Mouse (Mus musculus) midbrain, embryonic 13.5 days (tissue): ENCODE measurements around the gene Car14. TPM values are rescaled to one million over a fixed set of nuclear protein-coding genes. Genes with fewer than 3 reads are reported as not detected.
"Not testable (repeated sequence)": the region's sequence is repeated elsewhere in the genome, so short reads cannot be mapped to it uniquely, and the experiment has no call there.

ENCODE experiments used
- ATAC-seq: fragments of 200-750 bp; cut with Nextera tagmentation; 2 replicates; pipeline ENCODE4 v1.8.0; 2017; ENCODE audit warnings: mild to moderate bottlenecking, moderate TSS enrichment, moderate library complexity
- H3K27ac ChIP-seq: fragments of 300-500 bp; sonication (generic); 2 replicates; pipeline ENCODE4 v1.5.1; 2015; ENCODE audit warnings: inconsistent platforms, mild to moderate bottlenecking, moderate library complexity
- H3K27me3 ChIP-seq: fragments of 300-500 bp; sonication (generic); 2 replicates; pipeline ENCODE4 v1.6.1; 2015; ENCODE audit warnings: mild to moderate bottlenecking, inconsistent platforms
- H3K36me3 ChIP-seq: fragments of 300-500 bp; sonication (generic); 2 replicates; pipeline ENCODE4 v1.6.1; 2015; ENCODE audit warnings: mild to moderate bottlenecking, inconsistent platforms
- H3K4me1 ChIP-seq: fragments of 300-500 bp; sonication (generic); replicated peaks from 2 replicates; pipeline ENCODE4 v1.6.1; 2015; ENCODE audit warnings: inconsistent platforms
- H3K4me2 ChIP-seq: fragments of 300-500 bp; sonication (generic); replicated peaks from 2 replicates; pipeline ENCODE4 v1.6.1; 2015; ENCODE audit warnings: moderate library complexity, mild to moderate bottlenecking, inconsistent platforms
- H3K4me3 ChIP-seq: fragments of 300-500 bp; sonication (generic); replicated peaks from 2 replicates; pipeline ENCODE4 v1.5.1; 2015; ENCODE audit warnings: mild to moderate bottlenecking, inconsistent platforms
- H3K9ac ChIP-seq: fragments of 300-500 bp; sonication (generic); replicated peaks from 2 replicates; pipeline ENCODE4 v1.6.1; 2015; ENCODE audit warnings: mild to moderate bottlenecking, inconsistent platforms
- H3K9me3 ChIP-seq: fragments of 300-500 bp; sonication (generic); 2 replicates; pipeline ENCODE4 v1.6.1; 2016; ENCODE audit warnings: mild to moderate bottlenecking, inconsistent platforms
- WGBS: fragments of 180-500 bp; shearing (Covaris S2); methylation state at CpG from one replicate; pipeline ENCODE4 v1.1.7; 2015; 5-methylcytosine and 5-hydroxymethylcytosine counted together
- polyA plus RNA-seq: library from polyadenylated mRNA; unstranded; fragments of >200 nt; fragmentation: Nextera tagmentation; extraction: Ambion mirVana; gene quantifications from 2 replicates; pipeline ENCODE4 v1.2.1, GENCODE M21; 2015

Car14 gene
- polyA plus RNA-seq, 1 experiment from 2014 or later: 11.7 TPM

- no peak for ATAC-seq
- peaks cover 47% of the 10 kb centered on the region for H3K36me3 ChIP-seq
These were observed 40.9 kb downstream of the Car14 start for GRCm38 (mm10) chr3:95863578-95863977.

GRCm38 (mm10) chr3:95861796-95862195 lies 42.7 kb downstream of the Car14 start:
- H3K9me3 ChIP-seq: no peaks in the 10 kb centered on the region
- H3K4me1 ChIP-seq: no peaks in the 10 kb centered on the region
- ATAC-seq: peak; percentile 66; the same call in 1 of the 2 replicates
- no peak overlapping the region for H3K4me2 ChIP-seq
- no peak overlapping the region for H3K4me3 ChIP-seq
- no peak overlapping the region for H3K27ac ChIP-seq
- H3K36me3 ChIP-seq: peaks cover 35% of the 10 kb centered on the region
- H3K27me3 ChIP-seq: no peaks in the 10 kb centered on the region
- no peak overlapping the region for H3K9ac ChIP-seq
- WGBS: 33% methylated on average over 2 of the region's 2 CpGs

More at GRCm38 (mm10) chr3:95863578-95863977, 40.9 kb downstream of the Car14 start:
- Histone ChIP-seq H3K27me3 (no peaks in the 10 kb centered on the region), H3K4me3 (no peak overlapping the region), H3K9ac (no peak overlapping the region), H3K4me1 (no peaks in the 10 kb centered on the region), H3K9me3 (no peaks in the 10 kb centered on the region), H3K27ac (no peak overlapping the region), H3K4me2 (no peak overlapping the region)
- WGBS: 87% methylated on average over 7 of the region's 7 CpGs

- 78% methylated on average over 10 of the region's 10 CpGs for WGBS
- Histone ChIP-seq H3K9me3 (no peaks in the 10 kb centered on the region), H3K4me3 (no peak overlapping the region), H3K27ac (no peak overlapping the region), H3K4me1 (no peaks in the 10 kb centered on the region; the same call in 1 of the 2 replicates), H3K36me3 (peaks cover 33% of the 10 kb centered on the region), H3K4me2 (no peak overlapping the region), H3K27me3 (no peaks in the 10 kb centered on the region), H3K9ac (no peak overlapping the region)
- no peak for ATAC-seq
These were observed 43.3 kb downstream of the Car14 start for GRCm38 (mm10) chr3:95861216-95861615.

GRCm38 (mm10) chr3:95860323-95860722 lies 44.2 kb downstream of the Car14 start:
- H3K27me3 ChIP-seq: no peaks in the 10 kb centered on the region
- H3K36me3 ChIP-seq: peaks cover 28% of the 10 kb centered on the region
- no peak overlapping the region for H3K4me3 ChIP-seq
- H3K9me3 ChIP-seq: no peaks in the 10 kb centered on the region
- 90% methylated on average over 3 of the region's 3 CpGs for WGBS
- H3K27ac ChIP-seq: no peak overlapping the region
- no peak for ATAC-seq
- no peak overlapping the region for H3K4me2 ChIP-seq
- no peaks in the 10 kb centered on the region; the same call in 1 of the 2 replicates for H3K4me1 ChIP-seq
- H3K9ac ChIP-seq: no peak overlapping the region

- not testable (repeated sequence) for H3K27me3 ChIP-seq
These were observed 46.2 kb downstream of the Car14 start for GRCm38 (mm10) chr3:95858278-95858677.

GRCm38 (mm10) chr3:95857050-95857449 lies 47.4 kb downstream of the Car14 start:
- H3K9ac ChIP-seq, ATAC-seq, H3K4me1 ChIP-seq, H3K9me3 ChIP-seq, H3K27me3 ChIP-seq, H3K27ac ChIP-seq, H3K4me2 ChIP-seq, H3K4me3 ChIP-seq: not testable (repeated sequence)
- H3K36me3 ChIP-seq: peaks cover 19% of the 10 kb centered on the region
- WGBS: 95% methylated on average over 1 of the region's 1 CpGs

More at GRCm38 (mm10) chr3:95858278-95858677, 46.2 kb downstream of the Car14 start:
- not testable (repeated sequence) for H3K9ac ChIP-seq, H3K27ac ChIP-seq, H3K9me3 ChIP-seq, ATAC-seq, H3K4me2 ChIP-seq, H3K4me3 ChIP-seq, H3K4me1 ChIP-seq
- 84% methylated on average over 3 of the region's 3 CpGs for WGBS
- H3K36me3 ChIP-seq: peaks cover 15% of the 10 kb centered on the region

- H3K9ac ChIP-seq: peak overlapping the region; percentile 81
- H3K4me3 ChIP-seq: peak overlapping the region; percentile 93
- whole genome bisulfite sequencing: 26% methylated on average over 7 of the region's 7 CpGs
- H3K4me1 ChIP-seq: peaks cover 9% of the 10 kb centered on the region
- H3K36me3 ChIP-seq: peaks cover 21% of the 10 kb centered on the region
- no peaks in the 10 kb centered on the region for H3K27me3 ChIP-seq
- peak overlapping the region; percentile 87 for H3K4me2 ChIP-seq
- H3K27ac ChIP-seq: peak overlapping the region; percentile 56
- no peak for ATAC-seq
- H3K9me3 ChIP-seq: no peaks in the 10 kb centered on the region
These were observed 48.4 kb downstream of the Car14 start for GRCm38 (mm10) chr3:95856115-95856514.

GRCm38 (mm10) chr3:95855502-95856089 lies 48.9 kb downstream of the Car14 start, which contains the start of gene Prpf3:
TSS of gene Prpf3 (minus strand) at chr3:95855885.
- WGBS: under 1% methylated on average over 56 of the region's 56 CpGs
- Histone ChIP-seq H3K9me3 (no peaks in the 10 kb centered on the region), H3K4me1 (peaks cover 9% of the 10 kb centered on the region), H3K4me3 (peak within 1 kb of the TSS; percentile 93), H3K9ac (peak within 1 kb of the TSS; percentile 81), H3K4me2 (peak within 1 kb of the TSS; percentile 87), H3K27me3 (no peaks in the 10 kb centered on the region), H3K36me3 (peaks cover 26% of the 10 kb centered on the region), H3K27ac (peak within 1 kb of the TSS; percentile 70)
- peak; percentile 99 for ATAC-seq

- H3K27ac ChIP-seq: no peak overlapping the region
- H3K4me1 ChIP-seq: peaks cover 9% of the 10 kb centered on the region
- peaks cover 68% of the 10 kb centered on the region for H3K36me3 ChIP-seq
- ATAC-seq: no peak
- no peak overlapping the region for H3K4me2 ChIP-seq
- WGBS: 97% methylated on average over 8 of the region's 8 CpGs
- no peak overlapping the region for H3K4me3 ChIP-seq
- no peaks in the 10 kb centered on the region for H3K9me3 ChIP-seq
- H3K9ac ChIP-seq: no peak overlapping the region
- H3K27me3 ChIP-seq: no peaks in the 10 kb centered on the region
These were observed 53.2 kb downstream of the Car14 start for GRCm38 (mm10) chr3:95851317-95851716.

- H3K9ac ChIP-seq: no peak overlapping the region
- peaks cover 9% of the 10 kb centered on the region for H3K4me1 ChIP-seq
- no peaks in the 10 kb centered on the region for H3K27me3 ChIP-seq
- no peaks in the 10 kb centered on the region for H3K9me3 ChIP-seq
- H3K4me2 ChIP-seq: no peak overlapping the region
- no peak overlapping the region for H3K27ac ChIP-seq
- 91% methylated on average over 4 of the region's 4 CpGs for WGBS
- H3K36me3 ChIP-seq: peaks cover 74% of the 10 kb centered on the region
- no peak overlapping the region for H3K4me3 ChIP-seq
- no peak for ATAC-seq
These were observed 53.9 kb downstream of the Car14 start for GRCm38 (mm10) chr3:95850611-95851010.
